ENCODE assay signal across 31 mouse cellular contexts in genomic region chrX:161963372-161963771, GRCm38 (mm10).
"Had no signal": no experiment of that assay in that cellular context is flagged by ENCODE, and none has a peak within 500 bp of the region (broad histone marks: within the 10 kb centered on the region; RNA-seq: fewer than 3 reads in every experiment).

No protein-coding gene starts in this region.

- H3K36me3 ChIP-seq: heart, embryonic 10.5 days; heart, embryonic 12.5 days; heart, embryonic 13.5 days; heart, embryonic 15.5 days; hindbrain, embryonic 10.5 days; hindbrain, embryonic 12.5 days; hindbrain, embryonic 13.5 days; hindbrain, embryonic 15.5 days; intestine, embryonic 15.5 days; kidney, embryonic 15.5 days had no signal

- H3K4me2 ChIP-seq: heart, embryonic 11.5 days; heart, embryonic 12.5 days; heart, embryonic 13.5 days; heart, embryonic 15.5 days; hindbrain, embryonic 12.5 days; hindbrain, embryonic 13.5 days; hindbrain, embryonic 14.5 days; hindbrain, embryonic 15.5 days; intestine, embryonic 15.5 days; kidney, embryonic 15.5 days had no signal

- H3K9me3 ChIP-seq: heart, embryonic 10.5 days; heart, embryonic 12.5 days; heart, embryonic 13.5 days; heart, embryonic 15.5 days; hindbrain, embryonic 12.5 days; hindbrain, embryonic 13.5 days; hindbrain, embryonic 15.5 days; intestine, embryonic 15.5 days; kidney, embryonic 15.5 days had no signal

- H3K4me3 ChIP-seq: heart, adult 2 months; heart, embryonic 10.5 days; heart, embryonic 12.5 days; heart, embryonic 13.5 days; heart, embryonic 15.5 days; hindbrain, embryonic 10.5 days; hindbrain, embryonic 12.5 days; hindbrain, embryonic 13.5 days; hindbrain, embryonic 15.5 days; intestine, embryonic 15.5 days; kidney, embryonic 15.5 days; layer of hippocampus, adult 2 months had no signal

- DNase-seq: heart, adult 18-20 months; heart, adult 2 months; heart, postnatal 10 days; heart, postnatal 14 days; heart, postnatal 36 days; heart, postnatal 4 days; kidney, adult 11 months; kidney, postnatal 10 days; kidney, postnatal 14 days; kidney, postnatal 4 days; layer of hippocampus, adult 9-11 months; layer of hippocampus, postnatal 36 days had no signal

- H3K4me1 ChIP-seq: heart, embryonic 10.5 days; hindbrain, embryonic 10.5 days; hindbrain, embryonic 12.5 days; hindbrain, embryonic 13.5 days; hindbrain, embryonic 15.5 days had no signal

- H3K9ac ChIP-seq: heart, embryonic 12.5 days; heart, embryonic 13.5 days; heart, embryonic 15.5 days; hindbrain, embryonic 12.5 days; hindbrain, embryonic 13.5 days; hindbrain, embryonic 14.5 days; hindbrain, embryonic 15.5 days; intestine, embryonic 15.5 days; kidney, embryonic 15.5 days had no signal

- H3K27me3 ChIP-seq: intestine, embryonic 15.5 days had no signal

- ATAC-seq: hindbrain, embryonic 16.5 days; hindbrain, postnatal 0 days; inflammation-experienced regulatory T-cells, adult 6 months; intestine, embryonic 15.5 days; intestine, embryonic 16.5 days; intestine, postnatal 0 days had no signal

- H3K27ac ChIP-seq: heart, adult 2 months; heart, embryonic 10.5 days; heart, embryonic 13.5 days; heart, embryonic 15.5 days; hindbrain, embryonic 10.5 days; hindbrain, embryonic 12.5 days; hindbrain, embryonic 13.5 days; hindbrain, embryonic 14.5 days; hindbrain, embryonic 15.5 days; hindbrain, postnatal 0 days; intestine, embryonic 15.5 days; kidney, embryonic 15.5 days; kidney, postnatal 0 days; layer of hippocampus, adult 2 months had no signal
